In genomic region chr2:18609075-18609867, GRCm38 (mm10) we compare ENCODE assay signal across 9 mouse cellular contexts.
A peak's percentile ranks its signal among the peaks of the same experiment; 100 is the strongest.
DNase-seq lines count a peak whose midpoint lies in the region; ATAC-seq and TF ChIP-seq lines count a peak whose summit lies in the region.
"Had no signal": no experiment of that assay in that cellular context is flagged by ENCODE, and none has a peak within 500 bp of the region (broad histone marks: within the 10 kb centered on the region; RNA-seq: fewer than 3 reads in every experiment).

No protein-coding gene starts in this region.

- no peak for TF ChIP-seq CTCF in MEL (IDR thresholded peaks at IDR 0.05 in 2 of 3, conservative IDR thresholded peaks at IDR 0.05 in 1 of 3; ENCODE audit: control insufficient read depth in 1 of 3, insufficient read depth in 1 of 3, low read depth in 2 of 3, low read length in 3 of 3, poor library complexity in 1 of 3, severe bottlenecking in 1 of 3)

- peak; percentile 87 for DNase-seq in heart, adult 11 months
- DNase-seq in heart, adult 8-10 months (ENCODE audit: low spot score), result no peak
- peak; percentile 45 for DNase-seq in MEL (ENCODE audit: low read depth, low spot score)
- DNase-seq in embryo, embryonic 9.5 days (ENCODE audit: extremely low spot score), result peak; percentile 49
- peak; percentile 20 to 28 for DNase-seq in heart, postnatal 10 days
- DNase-seq in kidney, postnatal 4 days, result peak; percentile 22 to 42
- DNase-seq in thymus, postnatal 14 days, result peak; percentile 54

- no peak; a peak in 1 of 4 replicates for TF ChIP-seq POLR2A in MEL (IDR thresholded peaks at IDR 0.05; ENCODE audit: control insufficient read depth in 1 of 2, insufficient read depth in 1 of 2, low read depth in 1 of 2, low read length in 2 of 2, poor library complexity in 1 of 2)

- no peak for TF ChIP-seq RAD21 in MEL (IDR thresholded peaks at IDR 0.05; ENCODE audit: low read depth, low read length)

- peak; percentile 75 for ATAC-seq in midbrain, embryonic 15.5 days (replicated peaks)

- peaks cover 0 to 7% of the 10 kb centered on the region in 2 experiments; a peak in 1 of 4 replicates for H3K4me1 ChIP-seq in MEL (ENCODE audit: control insufficient read depth in 1 of 2, insufficient read depth in 2 of 2, low read length in 2 of 2)
- peaks cover 25% of the 10 kb centered on the region for H3K4me1 ChIP-seq in midbrain, embryonic 15.5 days

- no peaks in the 10 kb centered on the region for H3K9me3 ChIP-seq in MEL (replicated peaks; ENCODE audit: insufficient read depth, low read length)
- no peaks in the 10 kb centered on the region for H3K9me3 ChIP-seq in midbrain, embryonic 15.5 days

- peaks cover 9 to 50% of the 10 kb centered on the region in 2 experiments; a peak in 3 of 4 replicates for H3K27me3 ChIP-seq in MEL (ENCODE audit: control insufficient read depth in 1 of 2, insufficient read depth in 2 of 2, low read length in 2 of 2)
- peaks cover 23% of the 10 kb centered on the region for H3K27me3 ChIP-seq in midbrain, embryonic 15.5 days (replicated peaks)
- H3K27me3 ChIP-seq: CH12.LX had no signal

- intact Hi-C loops in heart, postnatal 10 days (cut with DNase I), result loop anchor here (5.0 kb wide), 2 partner anchors 63 to 88 kb away; partner anchors contain the start of gene Commd3

- TF ChIP-seq EP300 in MEL (IDR thresholded peaks at IDR 0.05; ENCODE audit: low read depth in 1 of 2, low read length in 2 of 2), result no peak

- H3K79me2 ChIP-seq in MEL (ENCODE audit: control insufficient read depth, insufficient read depth, low read length, poor library complexity), result no peaks in the 10 kb centered on the region

- H3K36me3 ChIP-seq in MEL (ENCODE audit: control insufficient read depth in 1 of 2, insufficient read depth in 2 of 2, low read length in 2 of 2), result no peaks in the 10 kb centered on the region; a peak in 1 of 4 replicates
- no peaks in the 10 kb centered on the region for H3K36me3 ChIP-seq in midbrain, embryonic 15.5 days (replicated peaks)

- WGBS in midbrain, embryonic 15.5 days, result under 1% methylated on average over 51 of the region's 51 CpGs

- peak overlapping the region; percentile 66 for H3K9ac ChIP-seq in MEL (ENCODE audit: control insufficient read depth, low read depth, low read length, poor library complexity, severe bottlenecking)
- H3K9ac ChIP-seq in midbrain, embryonic 15.5 days, result peak overlapping the region; percentile 55

- H3K4me3 ChIP-seq in MEL (ENCODE audit: control insufficient read depth in 1 of 2, insufficient read depth in 1 of 2, low read depth in 2 of 2, low read length in 2 of 2), result peak overlapping the region; percentile 66 to 85; a peak in 3 of 4 replicates
- peak overlapping the region; percentile 46 for H3K4me3 ChIP-seq in midbrain, embryonic 15.5 days

- peak overlapping the region; percentile 80 for H3K4me2 ChIP-seq in midbrain, embryonic 15.5 days

- H3K27ac ChIP-seq in MEL (ENCODE audit: control insufficient read depth, low read depth, low read length), result no peak overlapping the region
- no peak overlapping the region for H3K27ac ChIP-seq in midbrain, embryonic 15.5 days

TF ChIP-seq in MEL, 35 proteins besides CTCF, POLR2A, EP300 and RAD21:
- no peak for TF ChIP-seq ZNF384 (IDR thresholded peaks at IDR 0.05; ENCODE audit: low read depth, low read length)
- no peak for TF ChIP-seq POLR2AphosphoS2 (IDR thresholded peaks at IDR 0.05; ENCODE audit: low read length)
- TF ChIP-seq CHD1 (IDR thresholded peaks at IDR 0.05; ENCODE audit: low read depth, low read length), result no peak
- TF ChIP-seq HCFC1 (IDR thresholded peaks at IDR 0.05; ENCODE audit: low read depth, low read length), result no peak
- no peak for TF ChIP-seq UBTF (IDR thresholded peaks at IDR 0.05; ENCODE audit: borderline replicate concordance, insufficient read depth, low read depth, low read length)
- no peak for TF ChIP-seq ZC3H11A (IDR thresholded peaks at IDR 0.05; ENCODE audit: low read depth, low read length)
- no peak for TF ChIP-seq KAT2A (conservative IDR thresholded peaks at IDR 0.05; ENCODE audit: low read depth, low read length)
- no peak for TF ChIP-seq USF2 (IDR thresholded peaks at IDR 0.05; ENCODE audit: borderline replicate concordance in 1 of 2, insufficient read depth in 1 of 2, low read depth in 1 of 2, low read length in 2 of 2)
- TF ChIP-seq TBP (IDR thresholded peaks at IDR 0.05; ENCODE audit: low read depth, low read length), result no peak
- no peak for TF ChIP-seq ZMIZ1 (IDR thresholded peaks at IDR 0.05; ENCODE audit: low read depth, low read length)
- TF ChIP-seq SIN3A (IDR thresholded peaks at IDR 0.05; ENCODE audit: low read length), result no peak
- TF ChIP-seq MYB (IDR thresholded peaks at IDR 0.05; ENCODE audit: low read depth, low read length), result no peak
- no peak for TF ChIP-seq E2F4 (IDR thresholded peaks at IDR 0.05; ENCODE audit: borderline replicate concordance, low read depth, low read length)
- no peak for TF ChIP-seq ETS1 (IDR thresholded peaks at IDR 0.05; ENCODE audit: low read depth, low read length)
- TF ChIP-seq TCF12 (IDR thresholded peaks at IDR 0.05; ENCODE audit: low read depth, low read length), result no peak
- TF ChIP-seq MAZ (IDR thresholded peaks at IDR 0.05; ENCODE audit: low read depth, low read length), result no peak
- TF ChIP-seq POLR2AphosphoS5 (IDR thresholded peaks at IDR 0.05; ENCODE audit: borderline replicate concordance, low read depth, low read length), result no peak
- TF ChIP-seq NELFE (IDR thresholded peaks at IDR 0.05; ENCODE audit: low read depth, low read length), result no peak
